Mouse (Mus musculus): ENCODE results near the gene Stat5a.

GRCm38 (mm10) chr11:100897294-100898231, 38.4 kb downstream of the Stat5a start:
- no peak for TF ChIP-seq CTCF (IDR thresholded peaks at IDR 0.05; ENCODE audit: low read depth)
- no peak for TF ChIP-seq EP300 (IDR thresholded peaks at IDR 0.05; ENCODE audit: low read depth)
